Mouse (Mus musculus) gastrocnemius, adult 8-10 months (tissue): ENCODE measurements around the gene Tsacc. TPM values are rescaled to one million over a fixed set of nuclear protein-coding genes. Genes with fewer than 3 reads are reported as not detected.
A peak's percentile ranks its signal among the peaks of the same experiment; 100 is the strongest.
"Not testable (repeated sequence)": the region's sequence is repeated elsewhere in the genome, so short reads cannot be mapped to it uniquely, and the experiment has no call there.

Experiments
- DNase-seq, 2 experiments: peaks; one replicate each; pipeline ENCODE4 v3.0.0; 2022; ENCODE audit warnings: low spot score in 2 of 2
- total RNA-seq, 4 experiments: library from RNA; stranded (reverse); gene quantifications; 2 replicates each; pipeline ENCODE4 v1.2.4; 2022

Gene Tsacc
- total RNA-seq, 4 experiments from 2014 or later, result 2.6 to 7.3 (median 6.1) TPM

DNA sequence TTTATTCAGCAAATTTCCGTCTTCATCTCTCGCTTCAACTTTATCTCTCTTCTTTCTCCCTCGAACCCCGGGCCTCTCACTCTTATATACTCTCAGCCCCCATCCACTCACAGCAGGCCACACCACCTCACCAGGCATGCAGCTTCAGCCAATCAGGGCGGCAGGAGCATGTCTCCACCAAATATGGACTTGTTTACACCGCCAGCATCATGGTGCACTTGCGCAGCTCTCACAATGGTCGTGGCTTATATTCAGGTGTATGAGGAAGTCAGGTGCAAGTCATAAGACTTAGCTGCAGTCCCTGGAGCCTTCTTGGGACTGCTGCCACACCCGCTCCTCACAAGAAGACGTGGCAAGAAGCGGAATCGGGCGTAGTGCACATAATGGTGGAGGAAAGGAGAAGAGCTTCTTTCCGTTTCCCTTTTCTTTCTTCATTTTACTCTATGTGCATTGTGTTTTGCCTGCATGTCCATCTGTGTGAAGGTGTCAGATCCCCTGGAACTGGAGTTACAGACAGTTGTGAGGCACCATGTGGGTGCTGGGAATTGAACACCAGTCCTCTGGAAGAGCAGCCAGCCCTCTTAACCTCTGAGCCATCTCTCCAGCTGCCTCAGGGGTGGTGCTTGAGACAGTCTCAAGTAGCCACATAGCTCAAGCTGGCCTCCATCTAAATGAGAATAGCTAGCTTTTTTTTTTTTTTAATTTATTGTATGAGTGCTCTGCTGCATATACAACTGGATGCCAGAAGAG, 11.8 kb downstream of the Tsacc start:
- not testable (repeated sequence) for DNase-seq

DNA sequence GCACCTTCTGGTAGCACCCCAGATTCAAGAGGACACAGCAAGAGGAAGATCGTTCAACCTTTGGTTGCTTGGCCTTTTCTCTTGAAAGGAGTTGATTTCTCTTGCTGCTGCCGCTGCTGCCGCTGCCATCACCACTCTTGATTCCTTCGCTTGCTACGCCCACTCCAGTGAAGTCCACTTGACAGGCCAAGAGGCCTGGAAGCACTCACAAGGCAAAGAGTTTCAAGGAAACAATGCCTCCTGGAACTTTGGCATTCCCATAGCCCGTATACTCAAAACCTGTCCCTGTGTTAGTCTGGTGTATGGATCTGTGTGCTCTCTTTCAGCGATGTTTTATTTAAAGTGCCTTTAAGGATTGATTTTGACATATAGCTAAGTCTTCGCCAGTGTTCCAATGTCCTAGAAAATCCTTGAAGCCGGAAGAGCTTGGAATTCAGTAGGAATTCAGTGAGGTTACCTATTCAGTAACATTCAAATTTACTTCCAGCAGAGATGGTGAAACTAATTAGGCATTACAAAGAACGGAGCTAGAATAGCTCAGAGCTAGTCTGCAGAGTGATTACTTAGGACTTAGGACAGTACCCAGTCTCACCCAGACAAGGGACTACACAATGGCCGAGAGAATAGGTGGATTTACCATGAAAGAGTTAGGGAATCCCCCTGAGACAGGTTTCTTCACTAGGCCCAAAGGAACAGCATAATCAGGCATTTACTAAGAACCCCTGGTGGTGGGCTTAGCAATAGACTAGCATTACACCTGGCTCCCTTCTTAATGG, 15.5 kb downstream of the Tsacc start:
- DNase-seq, result not testable (repeated sequence)

DNA sequence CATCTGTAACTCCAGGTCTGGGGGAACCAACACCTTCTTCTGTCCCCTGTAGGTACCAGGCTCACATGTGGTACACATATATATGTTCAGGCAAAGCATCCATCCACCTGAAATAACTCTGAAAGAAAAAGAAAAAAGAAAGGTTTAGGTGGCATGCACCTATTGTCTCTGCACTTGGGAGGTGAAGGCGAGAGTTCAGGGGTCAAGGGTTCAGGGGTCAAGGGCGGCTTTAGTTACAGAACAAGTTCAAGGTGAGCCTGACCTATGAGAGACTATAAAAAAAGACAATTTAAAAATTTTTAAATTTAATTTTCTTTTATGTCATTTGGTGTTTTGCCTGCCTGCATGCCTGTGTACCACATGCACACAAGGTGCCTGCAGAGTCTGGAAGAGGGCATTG, 16.8 kb downstream of the Tsacc start:
- DNase-seq, result no peak

DNA sequence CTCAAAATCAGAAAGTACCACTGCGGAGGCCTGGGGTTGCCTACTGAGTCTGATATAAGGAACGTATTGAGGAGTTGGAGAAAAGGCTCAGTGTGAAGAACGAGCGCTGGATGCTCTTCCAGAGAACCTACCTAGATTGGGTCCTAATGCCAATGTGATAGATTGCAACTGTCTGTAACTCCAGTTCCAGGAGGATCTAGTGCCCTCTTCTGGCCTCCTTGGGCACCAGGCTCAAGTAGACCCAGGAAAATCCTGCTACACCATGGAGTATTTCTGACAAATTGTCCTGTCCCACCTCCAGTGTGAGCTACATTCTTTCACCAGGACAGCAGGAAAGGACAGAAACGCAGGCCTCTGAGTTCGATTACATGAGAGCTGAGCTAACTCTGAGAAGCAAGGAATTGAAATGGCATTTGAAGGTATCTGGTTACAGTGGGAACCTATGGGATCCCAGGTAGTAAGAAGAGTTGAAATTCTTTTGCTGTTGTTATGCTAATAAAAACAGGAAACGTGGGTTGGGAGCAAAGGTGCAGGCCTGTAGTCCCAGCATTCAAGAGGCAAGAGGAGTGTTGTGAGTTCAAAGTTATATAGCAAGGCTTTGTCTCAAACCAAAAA, 20.2 kb downstream of the Tsacc start:
- DNase-seq, result no peak

DNA sequence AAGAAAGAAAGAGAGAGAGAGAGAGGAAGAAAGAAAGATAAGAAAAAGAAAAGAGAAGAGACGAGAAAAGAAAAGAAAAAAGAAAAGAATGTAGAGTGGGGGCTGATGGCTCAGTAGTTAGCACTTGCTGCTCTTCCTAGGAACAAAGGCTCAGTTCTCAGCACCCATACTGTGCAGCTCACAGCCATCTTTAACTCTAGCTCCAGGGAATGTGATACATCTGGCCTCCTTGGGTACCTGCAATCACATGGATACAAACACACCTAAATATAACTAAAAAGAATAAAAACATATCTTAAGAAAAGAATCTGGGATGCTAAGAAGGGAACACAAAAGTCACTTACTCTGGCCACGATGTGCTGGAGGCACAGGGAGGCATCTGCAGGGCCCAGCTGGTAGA, 20.7 kb downstream of the Tsacc start:
- DNase-seq, result no peak

DNA sequence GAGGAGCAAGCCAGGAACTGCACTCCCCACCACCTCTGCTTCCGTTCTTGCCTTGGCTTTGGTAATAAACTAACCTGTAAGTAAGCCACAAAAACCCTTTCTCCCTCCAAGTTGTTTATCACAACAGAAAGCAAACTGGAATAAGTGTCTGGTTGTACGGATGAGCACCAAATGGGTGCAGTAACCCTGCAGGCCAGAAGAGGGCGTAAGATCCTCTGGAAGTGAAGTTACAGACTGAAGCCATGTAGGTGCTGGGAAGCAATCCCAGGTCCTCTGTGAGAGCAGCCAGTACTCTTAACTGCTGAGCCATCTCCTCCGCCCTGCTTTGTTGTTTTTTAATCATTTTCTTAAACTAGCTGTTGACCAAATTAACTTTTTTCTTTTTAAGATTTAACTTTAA, 22.8 kb downstream of the Tsacc start:
- no peak for DNase-seq

DNA sequence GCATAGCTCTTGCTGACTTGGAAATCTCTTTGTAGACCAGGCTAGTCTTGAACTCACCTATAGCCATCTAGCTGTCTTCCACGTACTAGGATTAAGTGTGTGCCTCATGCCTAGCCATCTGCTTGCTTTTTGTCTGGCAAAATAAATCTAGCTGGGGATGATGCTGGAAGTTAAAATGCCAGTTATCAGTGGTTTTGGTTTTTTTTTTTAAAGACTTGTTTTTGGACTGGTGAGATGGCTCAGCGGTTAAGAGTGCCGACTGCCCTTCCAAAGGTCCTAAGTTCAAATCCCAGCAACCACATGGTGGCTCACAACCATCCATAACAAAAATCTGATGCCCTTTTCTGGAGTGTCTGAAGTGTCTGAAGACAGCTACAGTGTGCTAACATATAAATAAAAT, 24.9 kb downstream of the Tsacc start:
- DNase-seq, result no peak

DNA sequence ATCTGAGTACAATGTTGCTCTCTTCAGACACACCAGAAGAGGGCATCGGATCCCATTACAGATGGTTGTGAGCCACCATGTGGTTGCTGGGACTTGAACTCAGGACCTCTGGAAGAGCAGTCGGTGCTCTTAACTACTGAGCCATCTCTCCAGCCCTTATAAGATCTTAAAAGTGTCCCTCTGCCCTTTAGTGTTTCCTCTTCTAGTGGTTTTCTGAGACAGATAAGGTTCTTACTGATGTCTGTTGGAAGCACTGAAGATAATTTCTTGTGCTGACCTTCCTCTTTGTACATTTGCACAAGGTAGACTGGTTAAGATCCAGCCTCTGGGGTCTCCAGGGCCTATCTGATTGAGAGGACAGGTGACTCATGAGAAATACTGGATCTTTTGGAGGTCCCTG, 25.5 kb downstream of the Tsacc start:
- not testable (repeated sequence) for DNase-seq

DNA sequence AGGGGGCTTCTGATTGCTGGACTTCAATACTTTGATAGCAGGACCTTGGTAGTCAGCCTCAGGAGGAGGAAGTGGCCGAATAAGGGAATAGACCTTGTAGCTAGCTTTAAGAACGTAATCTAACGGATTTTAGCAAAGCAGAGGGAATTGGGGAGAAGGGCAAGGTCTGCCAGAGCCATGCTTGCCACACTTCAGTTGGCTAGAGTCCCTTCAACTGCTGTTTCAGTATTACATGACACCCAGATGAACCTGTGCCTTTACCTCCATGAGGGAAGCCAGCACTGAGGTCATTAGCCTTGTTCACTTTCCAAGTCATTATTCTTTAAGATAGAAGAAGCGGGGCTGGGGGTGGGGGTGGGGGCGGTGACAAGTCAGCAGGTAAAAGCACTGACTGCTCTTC, 27.8 kb downstream of the Tsacc start:
- DNase-seq, result no peak

DNA sequence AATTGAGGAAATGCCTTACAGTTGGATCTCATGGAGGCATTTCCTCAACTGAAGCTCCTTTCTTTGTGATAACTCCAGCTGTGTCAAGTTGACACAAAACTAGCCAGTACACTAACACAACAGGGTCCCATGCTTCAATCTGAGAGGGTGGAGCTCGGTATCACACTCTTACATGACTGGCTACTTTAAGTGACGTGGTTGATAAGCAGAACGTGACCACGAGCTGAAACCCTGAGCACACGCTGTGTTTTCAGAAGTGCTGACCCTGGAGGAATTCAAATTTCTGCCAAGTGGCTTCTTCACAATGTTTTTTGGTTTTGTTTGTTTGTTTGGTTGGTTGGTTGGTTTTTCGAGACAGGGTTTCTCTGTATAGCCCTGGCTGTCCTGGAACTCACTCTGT, 28.8 kb downstream of the Tsacc start:
- DNase-seq, result not testable (repeated sequence)

DNA sequence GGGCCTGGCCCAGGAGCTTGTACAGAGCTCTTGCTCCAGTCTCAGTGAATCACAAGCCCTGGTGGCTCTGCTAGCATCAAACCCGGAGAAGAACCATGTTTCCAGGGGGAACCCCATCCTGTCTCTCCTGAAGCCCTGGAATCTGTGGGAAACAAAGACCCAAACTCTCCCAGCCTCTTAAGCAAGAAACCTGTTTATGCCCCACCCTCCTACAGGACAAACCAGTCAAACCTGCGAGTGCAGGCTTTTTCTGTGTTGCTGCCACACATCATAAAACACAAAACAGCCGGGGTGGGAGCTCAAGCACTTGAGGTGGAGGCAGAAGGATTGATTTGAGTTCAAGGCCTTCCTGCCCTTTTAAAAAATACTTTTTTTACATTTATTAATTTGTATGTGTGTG, 34.5 kb downstream of the Tsacc start:
- DNase-seq, result no peak

DNA sequence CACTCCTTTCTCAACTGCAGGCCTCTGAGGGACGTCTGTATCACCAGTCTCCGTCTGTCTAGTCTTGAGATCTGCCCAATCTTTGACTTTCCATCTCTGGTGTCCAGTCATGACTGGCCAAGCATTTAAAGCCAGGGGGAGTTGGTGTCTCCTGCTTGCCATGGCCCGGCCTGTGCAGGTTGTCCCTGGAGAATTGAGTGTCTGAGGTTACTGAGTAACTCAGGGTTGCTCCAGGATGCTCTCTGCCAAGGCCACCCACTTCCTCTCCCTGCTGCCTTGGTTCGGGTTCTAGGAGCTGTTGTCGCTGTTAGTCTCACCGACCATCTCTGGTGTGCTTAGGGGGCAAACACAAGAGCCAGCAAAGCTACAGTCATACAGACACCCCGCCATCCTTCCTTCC, 40.4 kb downstream of the Tsacc start:
- DNase-seq, result no peak

DNA sequence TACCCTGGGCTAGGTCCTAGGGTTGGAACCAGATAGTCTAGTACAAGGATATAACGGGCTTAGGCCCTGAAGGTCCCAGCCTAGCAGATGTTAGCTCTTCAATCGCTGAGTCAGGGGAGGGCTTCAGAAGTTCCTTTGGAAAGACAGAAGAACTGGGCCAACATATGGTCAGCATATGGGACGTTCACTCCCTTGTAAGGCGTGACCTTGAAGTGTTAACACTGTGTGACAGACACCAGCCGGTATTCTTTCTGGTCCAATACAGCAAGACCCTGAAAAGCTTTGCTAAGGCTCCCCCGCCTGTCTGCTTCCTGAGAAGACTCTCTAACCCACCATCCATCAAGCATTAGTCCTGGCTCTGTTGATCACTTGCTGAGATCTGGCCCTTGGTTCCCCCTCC, 40.8 kb downstream of the Tsacc start:
- no peak for DNase-seq

DNA sequence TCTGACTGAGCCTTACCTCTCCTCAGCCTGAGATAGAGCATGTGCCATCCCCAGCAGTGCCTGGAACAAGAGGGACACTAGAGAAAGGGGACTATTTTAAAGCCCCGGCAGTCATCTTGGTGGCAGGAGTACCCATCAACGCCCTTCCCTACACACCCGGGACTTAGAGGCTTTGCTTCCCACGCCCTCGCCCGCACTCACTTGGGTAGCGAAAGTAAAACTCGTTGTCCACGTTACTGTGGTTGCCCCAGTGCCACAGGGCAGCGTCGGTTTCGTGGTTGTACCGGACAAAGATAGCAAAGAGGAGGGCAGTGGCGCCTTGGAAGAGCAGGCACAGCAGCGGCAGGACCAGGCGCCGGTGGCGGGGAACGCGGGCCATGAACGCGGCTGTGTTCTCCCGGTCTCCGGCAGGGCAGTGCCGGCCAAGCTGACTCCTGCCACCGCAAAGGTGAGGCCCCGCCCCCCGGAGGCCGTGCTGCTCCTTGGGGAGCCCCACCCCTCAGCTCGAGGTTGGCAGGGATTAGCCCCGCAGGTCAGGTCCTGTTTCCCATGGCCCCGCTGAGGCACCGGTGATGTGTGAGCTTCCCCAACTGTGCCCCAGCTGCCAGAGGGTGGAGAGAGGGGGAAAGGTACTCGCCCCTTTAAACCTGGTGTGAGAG, 42.4 kb downstream of the Tsacc start, which contains the start of gene Rhbg:
Gene Rhbg (minus strand): TSS at position 442 of the 659 bp plus-strand sequence.
- peak in 1 of 2 experiments; percentile 46 for DNase-seq

DNA sequence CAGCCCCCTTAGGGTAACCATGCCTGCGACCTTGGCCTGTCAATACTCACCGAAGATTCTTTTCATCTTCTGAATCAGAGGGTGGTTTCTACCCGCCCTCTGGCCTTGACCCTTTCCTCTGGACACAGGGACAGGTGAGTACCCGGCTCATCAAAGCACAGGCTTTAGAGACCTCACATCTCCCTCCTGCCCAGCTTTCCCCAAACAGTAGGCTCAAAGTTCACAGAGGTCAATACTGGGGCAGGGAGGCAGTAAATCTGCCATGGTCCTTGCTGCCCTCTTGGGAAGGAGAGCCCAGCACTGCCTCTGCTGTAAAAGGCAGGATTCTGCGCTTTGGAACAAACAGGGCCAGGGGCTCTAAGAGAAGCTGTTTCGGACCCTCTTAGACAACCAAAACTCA, 44.1 kb downstream of the Tsacc start:
- DNase-seq, result no peak

DNA sequence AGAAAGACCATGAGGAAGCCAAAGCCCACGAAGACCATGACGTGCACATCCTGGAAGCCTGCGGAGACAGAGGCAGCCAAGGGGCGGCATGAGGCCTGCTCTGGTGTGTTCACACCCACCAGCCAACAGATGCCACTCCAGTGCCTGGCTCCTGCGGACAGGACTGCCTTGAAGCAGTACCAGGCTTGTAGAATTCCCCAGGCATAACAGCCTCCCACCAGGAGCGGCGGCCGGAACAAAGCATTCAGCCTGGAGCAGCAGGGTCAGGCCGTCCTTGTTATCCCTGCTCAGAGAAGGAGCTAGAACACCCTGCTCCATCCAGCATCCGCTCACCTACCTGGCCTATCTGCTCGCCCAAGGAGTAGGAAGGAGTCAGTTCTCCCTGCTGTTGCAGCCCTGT, 48.4 kb downstream of the Tsacc start:
- DNase-seq, result no peak

DNA sequence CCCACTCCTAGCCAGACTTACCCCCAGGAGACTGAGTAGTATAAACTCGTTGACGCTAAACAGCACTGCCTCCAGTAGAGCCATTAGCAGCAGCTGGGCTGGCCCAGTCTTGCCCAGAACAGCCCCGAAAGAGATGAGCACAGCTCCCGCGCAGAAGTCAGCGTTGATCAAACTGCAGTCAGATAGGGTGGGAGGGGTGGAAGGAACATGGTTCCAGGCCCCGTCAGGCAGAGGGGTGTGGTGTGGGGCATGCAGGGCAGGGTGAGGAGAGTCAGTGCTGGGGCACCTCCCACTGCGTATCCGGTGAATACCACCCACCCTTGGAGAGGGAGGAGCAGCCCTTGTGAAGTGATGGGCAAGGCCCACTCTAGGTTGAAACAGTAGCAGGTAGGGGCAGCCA, 49.1 kb downstream of the Tsacc start:
- DNase-seq, result no peak

DNA sequence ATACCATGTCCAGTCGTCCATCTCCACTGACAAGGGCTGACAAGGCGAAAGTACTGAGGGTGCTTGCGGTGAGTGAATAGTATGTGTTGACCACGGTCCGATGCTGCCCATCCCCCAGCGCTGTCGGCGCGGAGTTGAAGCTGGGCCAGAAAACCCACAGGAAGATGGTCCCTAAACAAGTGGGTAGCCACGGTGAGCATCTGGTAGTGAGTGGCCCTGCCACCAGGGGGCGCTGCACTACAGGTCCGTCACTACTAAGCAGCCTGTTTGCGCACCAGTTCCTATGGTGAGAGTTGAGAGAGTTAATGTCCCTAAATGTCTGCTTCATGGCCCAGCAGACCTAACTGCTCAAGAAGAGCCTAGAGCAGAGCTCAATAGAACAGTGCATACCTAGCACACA, 51.0 kb downstream of the Tsacc start:
- DNase-seq, result peak; percentile 41 to 52

DNA sequence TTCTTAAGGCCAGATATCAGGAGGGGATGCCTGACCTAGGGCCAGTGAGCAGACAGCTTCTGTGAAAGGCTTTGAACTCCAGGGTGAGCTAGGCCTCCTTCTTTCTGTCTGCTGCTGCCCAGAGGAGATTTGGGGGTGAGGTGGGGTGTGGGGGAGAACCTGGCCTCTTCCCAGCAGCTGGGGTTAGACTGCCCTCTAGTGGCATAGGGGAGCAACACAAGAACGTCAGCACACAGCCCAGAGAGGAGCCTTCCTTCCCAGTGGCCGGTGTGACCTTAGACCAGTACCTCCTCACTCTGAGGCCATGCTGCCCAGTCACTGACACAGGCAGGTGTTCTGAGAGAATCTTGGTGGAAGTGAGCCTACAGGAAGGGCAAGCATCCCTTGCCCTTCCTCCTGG, 52.7 kb downstream of the Tsacc start:
- DNase-seq, result no peak

DNA sequence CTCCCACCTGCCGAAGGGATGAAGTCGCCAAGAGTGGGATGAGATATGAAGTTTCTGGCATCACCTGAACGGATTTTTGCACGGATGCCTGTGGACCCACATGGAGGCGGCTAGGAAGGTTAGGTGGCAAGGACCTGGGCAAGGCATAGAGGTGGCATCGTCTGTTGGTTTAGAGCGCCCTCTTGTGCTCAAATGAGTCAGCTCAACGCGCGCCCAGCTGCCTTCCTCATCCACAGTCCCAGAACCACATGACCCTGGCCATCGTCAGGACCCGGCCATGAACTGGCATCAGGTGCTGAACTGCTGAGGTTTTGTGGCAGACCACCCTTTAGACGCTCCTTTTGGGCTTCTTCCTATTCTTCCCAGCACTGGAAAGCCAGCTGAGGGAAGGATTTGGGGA, 54.3 kb downstream of the Tsacc start:
- peak; percentile 39 to 44 for DNase-seq

DNA sequence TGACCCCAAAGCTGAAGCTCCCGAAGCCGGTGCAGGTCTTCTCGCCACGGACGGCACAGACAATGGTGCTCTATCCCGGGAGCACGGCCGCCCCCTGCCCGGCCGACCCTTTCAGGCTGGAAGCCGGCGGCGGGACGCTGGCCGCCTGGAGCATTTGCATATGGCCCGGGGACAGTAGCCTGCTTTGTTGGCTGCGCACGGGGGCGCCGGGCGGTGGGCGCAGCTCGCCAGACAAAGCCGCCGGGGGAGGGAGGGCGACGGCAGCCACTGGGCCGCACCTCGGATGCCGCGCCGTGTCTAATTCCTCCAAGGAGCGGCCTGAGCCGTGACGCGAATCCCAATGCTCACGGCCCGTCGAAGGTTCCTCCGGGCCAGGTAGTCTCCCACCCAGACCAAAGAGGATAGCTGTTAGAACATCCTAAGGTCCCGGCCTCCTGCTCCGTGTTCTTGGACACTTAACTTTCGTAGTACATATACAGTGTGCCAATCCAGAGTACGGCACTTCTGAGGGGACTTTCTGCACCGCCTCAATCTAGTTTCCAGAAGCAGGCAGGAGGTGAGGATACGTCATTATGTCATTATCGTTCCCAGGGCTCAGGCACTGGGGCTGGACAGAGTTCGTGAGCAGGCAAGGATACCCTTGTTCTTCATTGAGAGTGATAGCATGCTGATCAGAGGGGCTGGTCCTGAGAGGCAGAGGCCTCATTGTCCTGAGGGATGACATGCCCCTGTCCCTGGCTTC, 55.6 kb downstream of the Tsacc start:
- no peak for DNase-seq
